Mouse (Mus musculus) kidney, adult 2 months (tissue): ENCODE measurements around the gene Arid3b. TPM values are rescaled to one million over a fixed set of nuclear protein-coding genes. Genes with fewer than 3 reads are reported as not detected.

Source experiments
- DNase-seq: peaks from one replicate; pipeline ENCODE4 v3.0.0; 2021
- H3K27ac ChIP-seq: fragments of 200-500 bp; 2 replicates; pipeline ENCODE4 v1.5.1; 2012; ENCODE audit warnings: low read depth, low read length, control low read depth, inconsistent platforms; ENCODE audit not compliant: insufficient read depth
- H3K27me3 ChIP-seq: fragments of 200-500 bp; replicated peaks from 2 replicates; pipeline ENCODE4 v1.6.1; 2012; ENCODE audit warnings: mild to moderate bottlenecking, moderate library complexity, low read length, inconsistent platforms; ENCODE audit not compliant: control insufficient read depth, insufficient read depth
- H3K36me3 ChIP-seq: fragments of 200-500 bp; 2 replicates; pipeline ENCODE4 v1.6.1; 2012; ENCODE audit warnings: mild to moderate bottlenecking, moderate library complexity, low read length, inconsistent platforms; ENCODE audit not compliant: control insufficient read depth, insufficient read depth
- H3K4me1 ChIP-seq: fragments of 200-500 bp; 2 replicates; pipeline ENCODE4 v1.6.1; 2011; ENCODE audit warnings: low read length; ENCODE audit not compliant: control insufficient read depth, insufficient read depth
- H3K4me3 ChIP-seq: fragments of 200-500 bp; 2 replicates; pipeline ENCODE4 v1.5.1; 2011; ENCODE audit warnings: mild to moderate bottlenecking, low read depth, low read length, control low read depth; ENCODE audit not compliant: insufficient read depth
- CTCF ChIP-seq: fragments of 200-500 bp; conservative IDR thresholded peaks from 2 replicates; pipeline ENCODE4 v1.5.1; 2011; ENCODE audit warnings: low read depth, mild to moderate bottlenecking, control low read depth, low read length, moderate library complexity, mixed read lengths; ENCODE audit not compliant: insufficient read depth, insufficient read length
- POLR2A ChIP-seq: fragments of 200-500 bp; IDR thresholded peaks from one replicate; pipeline ENCODE4 v1.6.1; 2011; ENCODE audit warnings: low read depth, low read length, control low read depth
- WGBS: fragments of 180-500 bp; shearing (Covaris S2); methylation state at CpG from one replicate; pipeline ENCODE4 v1.1.7; 2018; 5-methylcytosine and 5-hydroxymethylcytosine counted together
- polyA plus RNA-seq: library from polyadenylated mRNA; depleted of rRNA; stranded (reverse); fragments of >200 nt; gene quantifications from 2 replicates; pipeline ENCODE4 v1.2.3, GENCODE M21; 2012; rRNA removed

Arid3b gene
- polyA plus RNA-seq, 1 experiment, result 5.0 TPM

- no peaks in the 10 kb centered on the region for H3K27me3 ChIP-seq
- peak overlapping the region; percentile 65 for H3K27ac ChIP-seq
- H3K4me3 ChIP-seq, result no peak overlapping the region
- TF ChIP-seq CTCF, result no peak
- TF ChIP-seq POLR2A, result no peak
- 23% methylated on average over 1 of the region's 1 CpGs for WGBS
- peak; percentile 85 for DNase-seq
- peaks cover 21% of the 10 kb centered on the region; the same call in 1 of the 2 replicates for H3K4me1 ChIP-seq
- H3K36me3 ChIP-seq, result peaks cover 16% of the 10 kb centered on the region
Measured at GRCm38 (mm10) chr9:57748831-57749230, 87.8 kb downstream of the Arid3b start.

GRCm38 (mm10) chr9:57748137-57748536 lies 88.5 kb downstream of the Arid3b start:
- Histone ChIP-seq H3K4me1 (peaks cover 21% of the 10 kb centered on the region; the same call in 1 of the 2 replicates), H3K4me3 (no peak overlapping the region), H3K27me3 (no peaks in the 10 kb centered on the region), H3K36me3 (peaks cover 13% of the 10 kb centered on the region), H3K27ac (peak overlapping the region; percentile 62)
- WGBS, result 43% methylated on average over 6 of the region's 6 CpGs
- no peak for TF ChIP-seq POLR2A
- no peak for TF ChIP-seq CTCF
- peak; percentile 67 for DNase-seq

- Histone ChIP-seq H3K27ac (no peak overlapping the region), H3K36me3 (peaks cover 13% of the 10 kb centered on the region), H3K4me3 (no peak overlapping the region), H3K4me1 (peaks cover 21% of the 10 kb centered on the region; the same call in 1 of the 2 replicates), H3K27me3 (no peaks in the 10 kb centered on the region)
- WGBS, result 79% methylated on average over 1 of the region's 1 CpGs
- DNase-seq, result no peak
- TF ChIP-seq CTCF, result no peak
- TF ChIP-seq POLR2A, result no peak
Measured at GRCm38 (mm10) chr9:57747067-57747466, 89.5 kb downstream of the Arid3b start.

DNA sequence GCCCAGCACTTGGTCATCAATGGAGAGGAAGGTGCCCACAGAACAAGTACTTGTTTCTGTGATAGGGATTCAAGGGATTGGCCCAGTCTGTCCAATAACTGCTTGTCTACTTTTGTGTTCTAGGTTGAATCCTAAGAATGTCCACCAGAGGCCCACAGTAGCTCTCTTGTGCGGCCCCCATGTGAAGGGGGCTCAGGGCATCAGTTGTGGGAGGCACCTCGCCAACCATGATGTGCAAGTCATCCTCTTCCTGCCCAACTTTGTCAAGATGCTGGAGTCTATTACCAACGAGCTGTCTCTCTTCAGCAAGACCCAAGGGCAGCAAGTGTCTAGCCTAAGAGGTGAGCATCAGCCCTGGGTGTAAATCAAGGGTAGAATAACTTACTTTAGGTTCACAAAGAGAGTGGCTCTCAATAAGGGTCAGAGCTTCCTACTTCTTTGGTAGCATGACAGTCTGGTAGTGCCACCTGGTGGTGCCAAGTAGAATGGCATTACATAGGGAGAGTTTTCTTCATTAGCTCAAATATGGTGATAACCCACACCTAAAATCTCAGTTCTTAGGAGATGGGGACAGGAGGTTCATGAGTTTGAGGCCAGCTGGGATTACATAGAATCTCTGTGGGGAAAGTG lies 92.0 kb downstream of the Arid3b start:
- WGBS, result 67% methylated on average over 3 of the region's 3 CpGs
- peaks cover 14% of the 10 kb centered on the region; the same call in 1 of the 2 replicates for H3K4me1 ChIP-seq
- no peak overlapping the region for H3K27ac ChIP-seq
- TF ChIP-seq CTCF (peak; percentile 45; the same call in 1 of the 2 replicates), POLR2A (no peak)
- H3K4me3 ChIP-seq, result no peak overlapping the region
- H3K27me3 ChIP-seq, result no peaks in the 10 kb centered on the region
- H3K36me3 ChIP-seq, result no peaks in the 10 kb centered on the region; the same call in none of the 2 replicates
- peak; percentile 65 for DNase-seq

Other genes with a start within 250 kb of the Arid3b start
- gene Ulk3, start 247.3 kb downstream of the Arid3b start, polyA plus RNA-seq, result 26.2 and 26.9 TPM in 2 replicates
- gene Cplx3, start 230.5 kb downstream of the Arid3b start, polyA plus RNA-seq, result 0.42 and 0.47 TPM in 2 replicates
- 0.08 TPM in 1 of 2 replicates, not detected in the other for gene Lman1l, start 216.0 kb downstream of the Arid3b start, polyA plus RNA-seq
- 30.9 and 42.4 TPM in 2 replicates for gene Csk, start 183.2 kb downstream of the Arid3b start, polyA plus RNA-seq
- gene Cyp1a2, start 153.1 kb downstream of the Arid3b start, polyA plus RNA-seq, result 0.07 TPM in 1 of 2 replicates, not detected in the other
- 0.97 and 1.0 TPM in 2 replicates for gene Cyp1a1, start 148.9 kb downstream of the Arid3b start, polyA plus RNA-seq
- 7.9 and 8.4 TPM in 2 replicates for gene Edc3, start 128.3 kb downstream of the Arid3b start, polyA plus RNA-seq
- gene Clk3, start 70.9 kb downstream of the Arid3b start, polyA plus RNA-seq, result 71.1 and 81.0 TPM in 2 replicates
- gene Ubl7, start 74.2 kb upstream of the Arid3b start, polyA plus RNA-seq, result 144 and 150 TPM in 2 replicates
- gene Sema7a, start 103.3 kb upstream of the Arid3b start, polyA plus RNA-seq, result 9.4 and 9.6 TPM in 2 replicates
- 0.16 and 5.1 TPM in 2 replicates for gene Cyp11a1, start 169.6 kb upstream of the Arid3b start, polyA plus RNA-seq
- 15.4 and 19.5 TPM in 2 replicates for gene Stra6, start 227.0 kb upstream of the Arid3b start, polyA plus RNA-seq